Mouse (Mus musculus) liver, embryonic 12.5 days (tissue): ENCODE measurements around the gene Syt9. TPM values are rescaled to one million over a fixed set of nuclear protein-coding genes. Genes with fewer than 3 reads are reported as not detected.

Source experiments
- ATAC-seq: fragments of 200-750 bp; cut with Nextera tagmentation; 2 replicates; pipeline ENCODE4 v1.8.0; 2017; ENCODE audit warnings: moderate number of reproducible peaks, mild to moderate bottlenecking, moderate library complexity
- H3K27ac ChIP-seq: fragments of 300-500 bp; sonication (generic); 2 replicates; pipeline ENCODE4 v1.5.1; 2016; ENCODE audit warnings: mild to moderate bottlenecking
- H3K27me3 ChIP-seq: fragments of 300-500 bp; sonication (generic); replicated peaks from 2 replicates; pipeline ENCODE4 v1.6.1; 2016; ENCODE audit warnings: mild to moderate bottlenecking, moderate library complexity
- H3K36me3 ChIP-seq: fragments of 300-500 bp; sonication (generic); 2 replicates; pipeline ENCODE4 v1.6.1; 2016; ENCODE audit warnings: mild to moderate bottlenecking, moderate library complexity
- H3K4me1 ChIP-seq: fragments of 300-500 bp; sonication (generic); 2 replicates; pipeline ENCODE4 v1.6.1; 2016
- H3K4me2 ChIP-seq: fragments of 300-500 bp; sonication (generic); 2 replicates; pipeline ENCODE4 v1.6.1; 2016; ENCODE audit warnings: mild to moderate bottlenecking, moderate library complexity
- H3K4me3 ChIP-seq: fragments of 300-500 bp; sonication (generic); 2 replicates; pipeline ENCODE4 v1.5.1; 2016; ENCODE audit warnings: mild to moderate bottlenecking, moderate library complexity
- H3K9ac ChIP-seq: fragments of 300-500 bp; sonication (generic); 2 replicates; pipeline ENCODE4 v1.6.1; 2016; ENCODE audit warnings: mild to moderate bottlenecking, moderate library complexity
- H3K9me3 ChIP-seq: fragments of 300-500 bp; sonication (generic); replicated peaks from 2 replicates; pipeline ENCODE4 v1.6.1; 2016; ENCODE audit warnings: mild to moderate bottlenecking, moderate library complexity
- WGBS: fragments of 180-500 bp; shearing (Covaris S2); methylation state at CpG from one replicate; pipeline ENCODE4 v1.1.7; 2016; ENCODE audit not compliant: insufficient replicate concordance; 5-methylcytosine and 5-hydroxymethylcytosine counted together
- polyA plus RNA-seq: library from polyadenylated mRNA; unstranded; fragments of >200 nt; fragmentation: Nextera tagmentation; extraction: Ambion mirVana; gene quantifications from 2 replicates; pipeline ENCODE4 v1.2.1, GENCODE M21; 2016

Syt9 gene
- polyA plus RNA-seq, 1 experiment from 2014 or later, result 1.0 TPM

- Histone ChIP-seq H3K4me2 (no peak overlapping the region), H3K4me1 (no peaks in the 10 kb centered on the region), H3K9ac (no peak overlapping the region), H3K4me3 (no peak overlapping the region), H3K27me3 (no peaks in the 10 kb centered on the region), H3K27ac (no peak overlapping the region), H3K36me3 (no peaks in the 10 kb centered on the region), H3K9me3 (no peaks in the 10 kb centered on the region)
- WGBS, result 64% methylated on average over 6 of the region's 6 CpGs
- ATAC-seq, result no peak
These were observed 150.9 kb downstream of the Syt9 start for GRCm38 (mm10) chr7:107521411-107521810.

GRCm38 (mm10) chr7:107526299-107526698, 155.8 kb downstream of the Syt9 start:
- 20% methylated on average over 1 of the region's 1 CpGs for whole genome bisulfite sequencing

GRCm38 (mm10) chr7:107528169-107528772, 157.7 kb downstream of the Syt9 start:
- no peak overlapping the region for H3K4me2 ChIP-seq
- H3K27me3 ChIP-seq, result no peaks in the 10 kb centered on the region
- no peak for ATAC-seq
- no peaks in the 10 kb centered on the region for H3K36me3 ChIP-seq
- no peak overlapping the region for H3K4me3 ChIP-seq
- H3K9me3 ChIP-seq, result no peaks in the 10 kb centered on the region
- no peak overlapping the region for H3K9ac ChIP-seq
- no peaks in the 10 kb centered on the region for H3K4me1 ChIP-seq
- H3K27ac ChIP-seq, result no peak overlapping the region
- 60% methylated on average over 3 of the region's 3 CpGs for WGBS

More at GRCm38 (mm10) chr7:107526299-107526698, 155.8 kb downstream of the Syt9 start:
- no peaks in the 10 kb centered on the region for H3K4me1 ChIP-seq
- H3K4me3 ChIP-seq, result no peak overlapping the region
- no peak overlapping the region for H3K4me2 ChIP-seq
- H3K9ac ChIP-seq, result no peak overlapping the region
- no peaks in the 10 kb centered on the region for H3K27me3 ChIP-seq
- no peaks in the 10 kb centered on the region for H3K9me3 ChIP-seq
- ATAC-seq, result no peak
- H3K36me3 ChIP-seq, result no peaks in the 10 kb centered on the region
- no peak overlapping the region for H3K27ac ChIP-seq

GRCm38 (mm10) chr7:107529364-107529763, 158.8 kb downstream of the Syt9 start:
- Histone ChIP-seq H3K27me3 (no peaks in the 10 kb centered on the region), H3K4me3 (no peak overlapping the region), H3K4me1 (no peaks in the 10 kb centered on the region), H3K9ac (no peak overlapping the region), H3K36me3 (no peaks in the 10 kb centered on the region), H3K9me3 (no peaks in the 10 kb centered on the region), H3K27ac (no peak overlapping the region), H3K4me2 (no peak overlapping the region)
- no peak for ATAC-seq
- 44% methylated on average over 5 of the region's 5 CpGs for WGBS

- no peaks in the 10 kb centered on the region for H3K36me3 ChIP-seq
- H3K9me3 ChIP-seq, result no peaks in the 10 kb centered on the region
- H3K27ac ChIP-seq, result no peak overlapping the region
- H3K9ac ChIP-seq, result no peak overlapping the region
- H3K4me1 ChIP-seq, result no peaks in the 10 kb centered on the region
- no peak overlapping the region for H3K4me3 ChIP-seq
- 59% methylated on average over 4 of the region's 4 CpGs for WGBS
- no peak overlapping the region for H3K4me2 ChIP-seq
- no peak for ATAC-seq
- H3K27me3 ChIP-seq, result no peaks in the 10 kb centered on the region
These were observed 164.8 kb downstream of the Syt9 start for GRCm38 (mm10) chr7:107535311-107535710.

- H3K27ac ChIP-seq, result no peak overlapping the region
- no peak overlapping the region for H3K9ac ChIP-seq
These were observed 166.0 kb downstream of the Syt9 start for GRCm38 (mm10) chr7:107536516-107536915.

GRCm38 (mm10) chr7:107540034-107540433, 169.5 kb downstream of the Syt9 start:
- ATAC-seq, result no peak
- Histone ChIP-seq H3K27me3 (no peaks in the 10 kb centered on the region), H3K36me3 (no peaks in the 10 kb centered on the region), H3K9ac (no peak overlapping the region), H3K4me2 (no peak overlapping the region), H3K9me3 (no peaks in the 10 kb centered on the region), H3K4me1 (no peaks in the 10 kb centered on the region), H3K4me3 (no peak overlapping the region), H3K27ac (no peak overlapping the region)
- WGBS, result 6% methylated on average over 4 of the region's 4 CpGs

More at GRCm38 (mm10) chr7:107536516-107536915, 166.0 kb downstream of the Syt9 start:
- Histone ChIP-seq H3K4me1 (no peaks in the 10 kb centered on the region), H3K9me3 (no peaks in the 10 kb centered on the region), H3K36me3 (no peaks in the 10 kb centered on the region), H3K4me3 (no peak overlapping the region), H3K27me3 (no peaks in the 10 kb centered on the region), H3K4me2 (no peak overlapping the region)
- ATAC-seq, result no peak
- 71% methylated on average over 6 of the region's 6 CpGs for WGBS

GRCm38 (mm10) chr7:107545011-107545410, 174.5 kb downstream of the Syt9 start:
- Histone ChIP-seq H3K9ac (no peak overlapping the region), H3K9me3 (no peaks in the 10 kb centered on the region), H3K4me1 (no peaks in the 10 kb centered on the region), H3K36me3 (no peaks in the 10 kb centered on the region), H3K27ac (no peak overlapping the region), H3K4me2 (no peak overlapping the region), H3K27me3 (no peaks in the 10 kb centered on the region), H3K4me3 (no peak overlapping the region)
- 52% methylated on average over 1 of the region's 1 CpGs for WGBS
- no peak for ATAC-seq

GRCm38 (mm10) chr7:107547872-107548271, 177.3 kb downstream of the Syt9 start:
- Histone ChIP-seq H3K9ac (no peak overlapping the region), H3K4me3 (no peak overlapping the region), H3K4me1 (no peaks in the 10 kb centered on the region), H3K36me3 (no peaks in the 10 kb centered on the region), H3K9me3 (no peaks in the 10 kb centered on the region), H3K27ac (no peak overlapping the region), H3K4me2 (no peak overlapping the region), H3K27me3 (no peaks in the 10 kb centered on the region)
- 74% methylated on average over 3 of the region's 3 CpGs for WGBS
- ATAC-seq, result no peak

- 56% methylated on average over 1 of the region's 1 CpGs for WGBS
- no peak overlapping the region for H3K9ac ChIP-seq
- H3K27ac ChIP-seq, result no peak overlapping the region
- H3K4me3 ChIP-seq, result no peak overlapping the region
- no peaks in the 10 kb centered on the region for H3K27me3 ChIP-seq
- no peaks in the 10 kb centered on the region for H3K4me1 ChIP-seq
- no peaks in the 10 kb centered on the region for H3K9me3 ChIP-seq
- H3K4me2 ChIP-seq, result no peak overlapping the region
- no peak for ATAC-seq
- H3K36me3 ChIP-seq, result no peaks in the 10 kb centered on the region
These were observed 182.9 kb downstream of the Syt9 start for GRCm38 (mm10) chr7:107553461-107553860.

GRCm38 (mm10) chr7:107555906-107556305, 185.4 kb downstream of the Syt9 start:
- no peaks in the 10 kb centered on the region for H3K27me3 ChIP-seq
- no peak overlapping the region for H3K27ac ChIP-seq
- no peaks in the 10 kb centered on the region for H3K9me3 ChIP-seq
- ATAC-seq, result no peak
- no peaks in the 10 kb centered on the region for H3K36me3 ChIP-seq
- H3K4me2 ChIP-seq, result no peak overlapping the region
- no peak overlapping the region for H3K4me3 ChIP-seq
- no peak overlapping the region for H3K9ac ChIP-seq
- H3K4me1 ChIP-seq, result no peaks in the 10 kb centered on the region
- WGBS, result 63% methylated on average over 3 of the region's 3 CpGs

- no peaks in the 10 kb centered on the region for H3K36me3 ChIP-seq
- H3K27me3 ChIP-seq, result no peaks in the 10 kb centered on the region
- no peak for ATAC-seq
- no peaks in the 10 kb centered on the region for H3K4me1 ChIP-seq
- no peak overlapping the region for H3K9ac ChIP-seq
- H3K27ac ChIP-seq, result no peak overlapping the region
- no peaks in the 10 kb centered on the region for H3K9me3 ChIP-seq
- no peak overlapping the region for H3K4me3 ChIP-seq
- 67% methylated on average over 2 of the region's 2 CpGs for WGBS
- no peak overlapping the region for H3K4me2 ChIP-seq
These were observed 190.1 kb downstream of the Syt9 start for GRCm38 (mm10) chr7:107560675-107561074.

GRCm38 (mm10) chr7:107561584-107561983, 191.1 kb downstream of the Syt9 start:
- H3K4me1 ChIP-seq, result no peaks in the 10 kb centered on the region
- H3K4me3 ChIP-seq, result no peak overlapping the region
- H3K9me3 ChIP-seq, result no peaks in the 10 kb centered on the region
- H3K4me2 ChIP-seq, result no peak overlapping the region
- ATAC-seq, result no peak
- H3K27ac ChIP-seq, result no peak overlapping the region
- no peaks in the 10 kb centered on the region for H3K36me3 ChIP-seq
- no peak overlapping the region for H3K9ac ChIP-seq
- H3K27me3 ChIP-seq, result no peaks in the 10 kb centered on the region
- 25% methylated on average over 3 of the region's 3 CpGs for WGBS
